Mouse (Mus musculus) cerebellum, adult 2 months (tissue): Measurements from ENCODE around the gene Ifitm10. TPM values are rescaled to one million over a fixed set of nuclear protein-coding genes. Genes with fewer than 3 reads are reported as not detected.
"Not testable (repeated sequence)": the region's sequence is repeated elsewhere in the genome, so short reads cannot be mapped to it uniquely, and the experiment has no call there.

Experiments
- DNase-seq, 2 experiments: peaks; one replicate each; pipeline ENCODE4 v3.0.0; 2021
- H3K27ac ChIP-seq: fragments of 200-500 bp; 2 replicates; pipeline ENCODE4 v1.5.1; 2012; ENCODE audit warnings: low read length, control low read depth, inconsistent platforms; ENCODE audit not compliant: insufficient read depth
- H3K27me3 ChIP-seq: fragments of 200-500 bp; 2 replicates; pipeline ENCODE4 v1.6.1; 2012; ENCODE audit warnings: inconsistent platforms, mild to moderate bottlenecking, low read length, moderate library complexity; ENCODE audit not compliant: control insufficient read depth, insufficient read depth
- H3K4me1 ChIP-seq: fragments of 200-500 bp; 2 replicates; pipeline ENCODE4 v1.6.1; 2011; ENCODE audit warnings: low read length; ENCODE audit not compliant: control insufficient read depth, insufficient read depth
- H3K4me3 ChIP-seq: fragments of 200-500 bp; replicated peaks from 2 replicates; pipeline ENCODE3; 2011; ENCODE audit warnings: mild to moderate bottlenecking, low read depth, low read length, control low read depth; ENCODE audit not compliant: insufficient read depth
- CTCF ChIP-seq: fragments of 200-500 bp; IDR thresholded peaks from 2 replicates; pipeline ENCODE4 v1.5.1; 2011; ENCODE audit warnings: low read depth, mild to moderate bottlenecking, control low read depth, low read length, moderate library complexity, borderline replicate concordance; ENCODE audit not compliant: insufficient read depth
- POLR2A ChIP-seq: fragments of 200-500 bp; IDR thresholded peaks from 2 replicates; pipeline ENCODE4 v1.6.1; 2011; ENCODE audit warnings: low read length, control low read depth, borderline replicate concordance; ENCODE audit not compliant: insufficient read depth
- WGBS: fragments of 180-500 bp; shearing (Covaris S2); methylation state at CpG from one replicate; pipeline ENCODE4 v1.1.7; 2018; 5-methylcytosine and 5-hydroxymethylcytosine counted together
- polyA plus RNA-seq: library from polyadenylated mRNA; depleted of rRNA; stranded (reverse); fragments of >200 nt; gene quantifications from 2 replicates; pipeline ENCODE4 v1.2.3, GENCODE M21; 2012

The Ifitm10 gene
- polyA plus RNA-seq, 1 experiment, result 175 TPM

- DNase-seq, result no peak
- no peak overlapping the region for H3K27ac ChIP-seq
- H3K4me3 ChIP-seq, result no peak overlapping the region
- WGBS, result 95% methylated on average over 6 of the region's 6 CpGs
- TF ChIP-seq POLR2A (no peak), CTCF (no peak)
- no peaks in the 10 kb centered on the region for H3K27me3 ChIP-seq
- no peaks in the 10 kb centered on the region for H3K4me1 ChIP-seq
These were observed 50.9 kb downstream of the Ifitm10 start for GRCm38 (mm10) chr7:142322641-142323040.

- not testable (repeated sequence) for DNase-seq, H3K27me3 ChIP-seq, H3K4me3 ChIP-seq, H3K4me1 ChIP-seq, H3K27ac ChIP-seq
- 71% methylated on average over 6 of the region's 10 CpGs for WGBS
These were observed 51.8 kb downstream of the Ifitm10 start for GRCm38 (mm10) chr7:142321637-142322306.

DNA sequence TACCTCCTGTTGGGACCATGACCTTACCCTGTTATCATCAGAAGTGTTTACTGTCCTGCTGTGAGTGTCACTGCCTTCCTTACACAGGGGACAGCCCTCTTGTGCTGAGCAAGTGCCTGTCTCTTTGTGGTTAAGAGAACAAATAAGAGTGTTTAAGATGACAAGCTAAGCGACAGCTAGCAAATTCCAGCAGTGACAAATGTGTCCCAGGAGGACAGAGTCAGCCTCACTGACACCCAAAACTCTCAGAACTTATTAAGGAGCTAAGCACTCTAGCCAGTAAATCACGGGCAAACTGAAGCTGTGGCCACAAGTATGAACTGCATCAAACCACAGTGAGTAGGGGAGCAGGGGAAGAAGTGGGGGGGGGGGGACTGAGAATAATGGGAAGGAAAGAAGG, 52.6 kb downstream of the Ifitm10 start:
- no peak for DNase-seq

DNA sequence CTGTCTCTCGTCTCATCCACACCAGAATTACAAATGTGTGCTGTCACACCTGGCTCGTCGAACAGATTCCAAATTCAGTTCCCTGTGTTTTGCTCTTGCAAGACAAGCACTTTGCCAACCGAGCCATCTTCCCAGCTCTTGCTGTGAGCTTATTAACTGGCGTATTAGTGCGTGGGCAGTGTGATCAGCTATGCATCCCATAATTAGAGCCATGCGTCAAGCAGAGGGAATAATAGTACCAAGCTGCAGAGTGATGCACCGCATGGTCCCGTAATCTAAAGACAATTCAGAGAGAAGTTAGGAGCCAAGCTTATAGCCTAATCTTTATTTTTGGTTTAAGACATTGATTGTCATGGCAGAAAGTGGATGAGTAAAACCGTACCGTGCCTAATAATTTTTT, 54.4 kb downstream of the Ifitm10 start:
- no peak overlapping the region for H3K4me3 ChIP-seq
- 55% methylated on average over 11 of the region's 11 CpGs for WGBS
- no peak overlapping the region for H3K27ac ChIP-seq
- DNase-seq, result no peak
- H3K27me3 ChIP-seq, result no peaks in the 10 kb centered on the region
- H3K4me1 ChIP-seq, result no peaks in the 10 kb centered on the region
- TF ChIP-seq POLR2A (no peak), CTCF (no peak)

More for the DNA sequence above, 52.6 kb downstream of the Ifitm10 start:
- no peaks in the 10 kb centered on the region for H3K4me1 ChIP-seq
- no peak overlapping the region for H3K4me3 ChIP-seq
- no peak overlapping the region for H3K27ac ChIP-seq
- 59% methylated on average over 2 of the region's 2 CpGs for WGBS
- TF ChIP-seq POLR2A (no peak), CTCF (no peak)
- H3K27me3 ChIP-seq, result no peaks in the 10 kb centered on the region

- no peak for TF ChIP-seq CTCF
- TF ChIP-seq POLR2A, result no peak
- Histone ChIP-seq H3K27ac (no peak overlapping the region), H3K27me3 (no peaks in the 10 kb centered on the region), H3K4me1 (no peaks in the 10 kb centered on the region), H3K4me3 (no peak overlapping the region)
- 92% methylated on average over 5 of the region's 5 CpGs for WGBS
- no peak for DNase-seq
These were observed 56.3 kb downstream of the Ifitm10 start for GRCm38 (mm10) chr7:142317216-142317615.

DNA sequence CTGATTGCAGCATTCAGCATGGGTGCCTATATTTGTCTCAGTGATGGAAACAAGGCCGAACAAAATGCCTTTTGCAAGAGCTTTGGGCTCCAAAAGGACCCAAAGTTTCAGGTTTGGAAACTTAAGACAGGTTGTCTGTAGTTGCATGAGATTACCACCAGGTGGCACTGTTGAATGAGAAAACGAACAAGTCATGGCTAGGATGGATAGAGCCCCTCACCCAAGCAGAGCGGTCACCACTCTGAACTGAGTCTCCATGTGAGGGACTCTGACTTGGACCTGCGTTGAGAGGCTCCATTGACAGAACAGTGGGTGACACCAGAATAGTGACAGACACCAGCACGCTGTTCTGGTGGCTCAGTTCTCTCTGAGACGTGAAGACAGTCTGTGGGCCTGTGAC, 57.0 kb downstream of the Ifitm10 start:
- no peak overlapping the region for H3K4me3 ChIP-seq
- no peak overlapping the region for H3K27ac ChIP-seq
- WGBS, result 47% methylated on average over 6 of the region's 6 CpGs
- H3K27me3 ChIP-seq, result no peaks in the 10 kb centered on the region
- H3K4me1 ChIP-seq, result no peaks in the 10 kb centered on the region
- DNase-seq, result peak; percentile 14 to 31
- TF ChIP-seq CTCF (peak; percentile 77), POLR2A (no peak)

DNA sequence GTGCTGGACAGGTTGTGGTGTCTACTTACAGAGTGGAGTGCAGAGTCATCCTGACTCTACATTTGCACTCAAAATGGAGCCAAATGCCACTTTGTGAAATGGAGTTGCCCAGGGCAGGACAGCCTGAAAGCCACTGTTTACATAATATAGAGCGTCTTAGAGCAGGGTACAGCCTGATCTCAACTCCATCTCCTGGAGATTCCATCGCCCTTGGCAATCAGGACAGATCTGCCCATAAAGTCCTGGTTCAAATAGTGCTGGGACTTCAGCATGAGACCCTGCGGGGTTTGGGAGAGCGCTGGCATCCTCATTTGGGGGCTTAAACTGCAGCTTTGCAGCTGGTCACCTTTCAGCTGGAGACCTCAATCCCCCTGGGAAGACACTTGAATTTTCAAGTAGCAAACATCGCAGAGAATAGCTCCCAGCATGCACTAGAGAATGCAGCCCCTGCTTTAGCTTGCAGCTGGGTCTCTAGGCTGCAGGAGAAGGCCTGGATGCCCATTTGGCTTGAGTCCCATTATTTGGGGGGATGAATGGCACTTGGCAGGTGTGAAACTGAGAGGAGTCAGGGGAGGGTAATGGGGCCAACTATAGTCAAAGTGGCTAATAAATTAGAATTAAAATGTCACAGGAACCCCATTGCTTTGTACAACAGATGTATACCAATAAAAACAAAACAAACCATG, 58.8 kb downstream of the Ifitm10 start:
- no peak for DNase-seq
- Histone ChIP-seq H3K27ac (no peak overlapping the region), H3K4me1 (no peaks in the 10 kb centered on the region), H3K4me3 (no peak overlapping the region), H3K27me3 (no peaks in the 10 kb centered on the region)
- TF ChIP-seq POLR2A (no peak), CTCF (no peak)
- 33% methylated on average over 5 of the region's 5 CpGs for WGBS

DNA sequence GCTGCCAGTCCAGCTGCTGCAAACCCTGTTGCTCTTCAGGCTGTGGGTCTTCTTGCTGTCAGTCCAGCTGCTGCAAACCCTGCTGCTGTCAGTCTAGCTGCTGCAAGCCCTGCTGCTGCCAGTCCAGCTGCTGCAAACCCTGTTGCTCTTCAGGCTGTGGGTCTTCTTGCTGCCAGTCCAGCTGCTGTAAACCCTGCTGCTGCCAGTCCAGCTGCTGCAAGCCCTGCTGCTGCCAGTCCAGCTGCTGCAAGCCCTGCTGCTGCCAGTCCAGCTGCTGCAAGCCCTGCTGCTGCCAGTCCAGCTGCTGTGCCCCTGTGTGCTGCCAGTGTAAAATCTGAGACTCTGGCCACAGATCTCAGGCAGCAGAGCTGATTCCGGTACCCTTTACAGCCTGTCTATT, 69.6 kb downstream of the Ifitm10 start:
- not testable (repeated sequence) for H3K4me1 ChIP-seq, H3K27me3 ChIP-seq, H3K4me3 ChIP-seq, H3K27ac ChIP-seq, DNase-seq
- 83% methylated on average over 1 of the region's 1 CpGs for WGBS
